ENCODE assay signal across 22 mouse cellular contexts in the genomic region with DNA sequence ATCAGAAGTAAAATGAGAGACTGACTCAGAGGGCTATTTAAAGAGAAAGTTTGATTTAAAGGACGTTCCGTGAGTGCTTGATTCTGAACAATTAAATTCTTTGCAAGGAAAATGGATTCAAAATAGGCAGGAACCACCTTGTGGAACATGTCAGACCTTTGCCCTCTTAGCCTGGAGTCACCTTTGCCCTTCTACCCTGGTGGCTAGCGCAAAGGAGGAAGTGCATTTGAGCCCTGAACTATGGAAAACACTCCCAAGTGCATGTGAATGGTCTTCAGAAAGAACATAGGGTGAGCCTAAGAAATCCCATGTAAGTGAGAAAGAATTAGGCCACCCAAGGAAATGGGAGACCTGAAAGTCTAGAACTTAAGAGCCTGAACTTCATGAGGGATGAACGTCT.
"Had no signal": no experiment of that assay in that cellular context is flagged by ENCODE, and none has a peak within 500 bp of the region (broad histone marks: within the 10 kb centered on the region; RNA-seq: fewer than 3 reads in every experiment).

No protein-coding gene starts in this region.

- H3K9ac ChIP-seq: forebrain, embryonic 15.5 days; forebrain, postnatal 0 days; heart, embryonic 13.5 days; heart, embryonic 15.5 days; hindbrain, embryonic 13.5 days; hindbrain, embryonic 15.5 days; limb, embryonic 12.5 days; liver, embryonic 13.5 days; liver, embryonic 15.5 days; liver, postnatal 0 days had no signal

- H3K36me3 ChIP-seq: forebrain, embryonic 15.5 days; heart, embryonic 13.5 days; heart, embryonic 15.5 days; hindbrain, embryonic 13.5 days; hindbrain, embryonic 15.5 days; limb, embryonic 10.5 days; limb, embryonic 12.5 days; liver, embryonic 13.5 days; liver, embryonic 15.5 days had no signal

- H3K4me3 ChIP-seq: forebrain, embryonic 15.5 days; heart, adult 2 months; heart, embryonic 13.5 days; heart, embryonic 15.5 days; hindbrain, embryonic 13.5 days; hindbrain, embryonic 15.5 days; layer of hippocampus, adult 2 months; left cerebral cortex, adult 2 months; limb, embryonic 10.5 days; limb, embryonic 12.5 days; liver, embryonic 13.5 days; liver, embryonic 15.5 days had no signal

- H3K27me3 ChIP-seq: forebrain, embryonic 15.5 days; heart, embryonic 13.5 days; heart, embryonic 15.5 days; hindbrain, embryonic 13.5 days; hindbrain, embryonic 15.5 days; limb, embryonic 12.5 days; liver, embryonic 13.5 days; liver, embryonic 15.5 days had no signal

- ATAC-seq: forebrain, embryonic 15.5 days; forebrain, postnatal 0 days; hindbrain, postnatal 0 days; intestine, postnatal 0 days; liver, postnatal 0 days had no signal

- H3K9me3 ChIP-seq: forebrain, embryonic 15.5 days; heart, embryonic 13.5 days; heart, embryonic 15.5 days; hindbrain, embryonic 13.5 days; hindbrain, embryonic 15.5 days; limb, embryonic 10.5 days; limb, embryonic 12.5 days; liver, embryonic 13.5 days; liver, embryonic 15.5 days had no signal

- H3K4me1 ChIP-seq: forebrain, embryonic 15.5 days; heart, embryonic 15.5 days; hindbrain, embryonic 13.5 days; hindbrain, embryonic 15.5 days; liver, embryonic 15.5 days had no signal

- H3K4me2 ChIP-seq: forebrain, embryonic 15.5 days; heart, embryonic 11.5 days; heart, embryonic 13.5 days; heart, embryonic 15.5 days; hindbrain, embryonic 13.5 days; hindbrain, embryonic 15.5 days; limb, embryonic 12.5 days; liver, embryonic 13.5 days; liver, embryonic 15.5 days had no signal

- DNase-seq: forebrain, postnatal 0 days; gastrocnemius, postnatal 14 days; gastrocnemius, postnatal 36 days; heart, adult 2 months; heart, postnatal 14 days; heart, postnatal 36 days; liver; liver, embryonic 13.5 days; liver, postnatal 0 days had no signal

- H3K27ac ChIP-seq: forebrain, embryonic 15.5 days; heart, adult 2 months; heart, embryonic 13.5 days; heart, embryonic 15.5 days; hindbrain, embryonic 13.5 days; hindbrain, embryonic 15.5 days; hindbrain, postnatal 0 days; layer of hippocampus, adult 2 months; left cerebral cortex, adult 2 months; limb, embryonic 10.5 days; limb, embryonic 12.5 days; liver, embryonic 13.5 days; liver, embryonic 15.5 days had no signal
